Mouse (Mus musculus) limb, embryonic 14.5 days (tissue): Measurements from ENCODE around the gene Pabpc4. TPM values are rescaled to one million over a fixed set of nuclear protein-coding genes. Genes with fewer than 3 reads are reported as not detected.

Source experiments
- ATAC-seq: fragments of 200-750 bp; cut with Nextera tagmentation; 2 replicates; pipeline ENCODE4 v1.8.0; 2017; ENCODE audit warnings: low read depth, moderate number of reproducible peaks, moderate TSS enrichment; ENCODE audit not compliant: low FRiP score
- DNase-seq: peaks from one replicate; pipeline ENCODE4 v3.0.0-alpha.2; 2015; ENCODE audit warnings: low spot score
- H3K27ac ChIP-seq: fragments of 300-500 bp; sonication (generic); replicated peaks from 2 replicates; pipeline ENCODE4 v1.5.1; 2014; ENCODE audit warnings: low read depth, mild to moderate bottlenecking, low read length, moderate library complexity, mixed read lengths
- H3K27me3 ChIP-seq: fragments of 300-500 bp; sonication (generic); 2 replicates; pipeline ENCODE4 v1.6.1; 2014; ENCODE audit warnings: low read length, mixed read lengths; ENCODE audit not compliant: control insufficient read depth, insufficient read depth
- H3K36me3 ChIP-seq: fragments of 300-500 bp; sonication (generic); 2 replicates; pipeline ENCODE4 v1.6.1; 2014; ENCODE audit warnings: mild to moderate bottlenecking, low read length, moderate library complexity, mixed read lengths; ENCODE audit not compliant: control insufficient read depth, insufficient read depth
- H3K4me1 ChIP-seq: fragments of 300-500 bp; sonication (generic); 2 replicates; pipeline ENCODE4 v1.6.1; 2014; ENCODE audit warnings: antibody characterized with exemption, low read length, mixed read lengths; ENCODE audit not compliant: control insufficient read depth, insufficient read depth
- H3K4me2 ChIP-seq: fragments of 300-500 bp; sonication (generic); replicated peaks from 2 replicates; pipeline ENCODE4 v1.6.1; 2014; ENCODE audit warnings: low read depth, mild to moderate bottlenecking, low read length, moderate library complexity; ENCODE audit not compliant: severe bottlenecking
- H3K4me3 ChIP-seq: fragments of 300-500 bp; sonication (generic); replicated peaks from 2 replicates; pipeline ENCODE4 v1.5.1; 2014; ENCODE audit warnings: low read length
- H3K9ac ChIP-seq: fragments of 300-500 bp; sonication (generic); 2 replicates; pipeline ENCODE4 v1.6.1; 2014; ENCODE audit warnings: mild to moderate bottlenecking, low read depth, low read length, moderate library complexity; ENCODE audit not compliant: severe bottlenecking
- H3K9me3 ChIP-seq: fragments of 300-500 bp; sonication (generic); 2 replicates; pipeline ENCODE4 v1.6.1; 2016; ENCODE audit warnings: low read length; ENCODE audit not compliant: control insufficient read depth
- POLR2A ChIP-seq: fragments of 200-500 bp; IDR thresholded peaks from 2 replicates; pipeline ENCODE4 v1.8.0; 2012; ENCODE audit warnings: inconsistent platforms, mild to moderate bottlenecking, moderate library complexity, borderline replicate concordance; ENCODE audit not compliant: insufficient read depth, insufficient read length; ENCODE audit errors: extremely low read depth
- WGBS: fragments of 180-500 bp; shearing (Covaris S2); extraction: QIAGEN DNeasy Blood & Tissue Kit; methylation state at CpG from one replicate; pipeline ENCODE4 v1.1.7; 2014; 5-methylcytosine and 5-hydroxymethylcytosine counted together
- polyA plus RNA-seq, 2 experiments: library from polyadenylated mRNA; depleted of rRNA in 1 of 2; stranded (reverse) in 1 of 2; unstranded in 1 of 2; fragments of >200 nt; fragmentation: Nextera tagmentation in 1 of 2; extraction: Ambion mirVana in 1 of 2; gene quantifications; 2 replicates each; pipeline versions ENCODE4 v1.2.1 to v1.2.3; 2012 to 2014

The Pabpc4 gene
- polyA plus RNA-seq, 2 experiments, result 59.1 to 147 TPM

GRCm38 (mm10) chr4:123229166-123229565 lies 33.0 kb upstream of the Pabpc4 start:
- Histone ChIP-seq H3K36me3 (no peaks in the 10 kb centered on the region), H3K4me3 (no peak overlapping the region), H3K27me3 (0 out of 2 replicates have a peak, but pooled peaks cover 18% of the 10 kb centered on the region), H3K9ac (no peak overlapping the region), H3K9me3 (no peaks in the 10 kb centered on the region), H3K4me2 (no peak overlapping the region), H3K27ac (no peak overlapping the region), H3K4me1 (peaks cover 21% of the 10 kb centered on the region)
- TF ChIP-seq POLR2A, result no peak
- ATAC-seq (no peak), DNase-seq (no peak)
- WGBS, result 21% methylated on average over 11 of the region's 11 CpGs

- TF ChIP-seq POLR2A, result no peak
- Histone ChIP-seq H3K4me3 (no peak overlapping the region), H3K4me1 (peaks cover 17% of the 10 kb centered on the region), H3K9ac (no peak overlapping the region), H3K27ac (no peak overlapping the region), H3K4me2 (no peak overlapping the region), H3K27me3 (0 out of 2 replicates have a peak, but pooled peaks cover 31% of the 10 kb centered on the region), H3K9me3 (no peaks in the 10 kb centered on the region), H3K36me3 (no peaks in the 10 kb centered on the region)
- 60% methylated on average over 3 of the region's 3 CpGs for WGBS
- ATAC-seq, result no peak
- DNase-seq, result no peak
These were observed 29.3 kb upstream of the Pabpc4 start for GRCm38 (mm10) chr4:123232841-123233240.

DNA sequence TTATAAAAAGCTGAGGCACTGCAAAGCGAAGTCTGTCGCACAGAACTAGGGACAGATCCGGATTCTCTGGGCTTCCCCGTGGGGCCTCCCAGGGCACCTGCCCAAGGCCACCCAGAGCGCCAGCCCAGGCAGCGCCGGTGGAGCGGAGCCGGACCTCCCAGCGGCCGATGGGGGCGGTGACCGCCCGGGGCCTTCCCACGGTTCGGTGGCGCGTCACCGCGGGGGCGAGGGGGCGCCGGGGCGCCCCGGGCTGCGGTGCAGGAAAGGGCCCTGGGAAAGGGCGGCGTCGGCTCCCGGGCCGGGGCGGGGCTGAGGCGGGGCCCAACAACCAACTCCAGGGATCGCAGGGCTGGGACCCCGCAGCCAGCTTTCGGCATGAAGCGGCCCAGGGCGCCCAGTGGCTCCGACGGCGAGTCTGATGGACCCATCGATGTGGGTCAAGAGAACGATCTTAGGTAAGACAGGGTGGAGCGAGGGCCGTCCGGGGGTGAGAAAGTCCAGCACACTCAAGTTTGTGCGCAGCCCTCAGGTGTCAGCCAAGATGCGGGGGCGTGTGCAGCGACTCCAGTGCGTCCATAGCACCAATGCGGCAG lies 28.6 kb upstream of the Pabpc4 start, which contains the start of gene Heyl:
Heyl (plus strand) TSS at position 65 of the 593 bp plus-strand sequence.
- ATAC-seq (peak; percentile 56), DNase-seq (no peak)
- peak within 1 kb of the TSS; percentile 78 for H3K4me2 ChIP-seq
- no peak for TF ChIP-seq POLR2A
- no peak within 1 kb of the TSS for H3K27ac ChIP-seq
- 2% methylated on average over 38 of the region's 52 CpGs for WGBS
- no peaks in the 10 kb centered on the region for H3K36me3 ChIP-seq
- H3K27me3 ChIP-seq, result 0 out of 2 replicates have a peak, but pooled peaks cover 31% of the 10 kb centered on the region
- H3K4me3 ChIP-seq, result peak within 1 kb of the TSS; percentile 43
- H3K4me1 ChIP-seq, result peaks cover 10% of the 10 kb centered on the region
- peak within 1 kb of the TSS; percentile 48 for H3K9ac ChIP-seq
- H3K9me3 ChIP-seq, result no peaks in the 10 kb centered on the region

GRCm38 (mm10) chr4:123235835-123236430 lies 26.2 kb upstream of the Pabpc4 start:
- Histone ChIP-seq H3K4me3 (no peak overlapping the region), H3K9ac (no peak overlapping the region), H3K4me1 (peaks cover 14% of the 10 kb centered on the region), H3K27ac (no peak overlapping the region), H3K4me2 (no peak overlapping the region), H3K9me3 (no peaks in the 10 kb centered on the region), H3K27me3 (0 out of 2 replicates have a peak, but pooled peaks cover 37% of the 10 kb centered on the region), H3K36me3 (no peaks in the 10 kb centered on the region)
- ATAC-seq, result no peak
- WGBS, result 62% methylated on average over 9 of the region's 9 CpGs
- no peak for TF ChIP-seq POLR2A
- DNase-seq, result no peak

- H3K9ac ChIP-seq, result no peak overlapping the region
- no peaks in the 10 kb centered on the region for H3K36me3 ChIP-seq
- no peak for DNase-seq
- 81% methylated on average over 13 of the region's 13 CpGs for WGBS
- H3K4me2 ChIP-seq, result no peak overlapping the region
- ATAC-seq, result no peak
- no peak overlapping the region for H3K4me3 ChIP-seq
- no peak for TF ChIP-seq POLR2A
- peaks cover 14% of the 10 kb centered on the region for H3K4me1 ChIP-seq
- H3K9me3 ChIP-seq, result no peaks in the 10 kb centered on the region
- H3K27me3 ChIP-seq, result 0 out of 2 replicates have a peak, but pooled peaks cover 37% of the 10 kb centered on the region
- no peak overlapping the region for H3K27ac ChIP-seq
These were observed 25.6 kb upstream of the Pabpc4 start for GRCm38 (mm10) chr4:123236431-123237031.
